Mouse (Mus musculus) MEL (cell line): Measurements from ENCODE around the gene Gm20388.

Experiments used
- CTCF ChIP-seq, 3 experiments: IDR thresholded peaks in 2 of 3; conservative IDR thresholded peaks in 1 of 3; 2 replicates each; pipeline ENCODE4 v1.5.1; 2011 to 2012; ENCODE audit warnings: low read length in 3 of 3, low read depth in 2 of 3, mild to moderate bottlenecking in 2 of 3, improper control_type of control experiment in 1 of 3, inconsistent platforms in 1 of 3, mixed read lengths in 1 of 3, moderate library complexity in 1 of 3; ENCODE audit not compliant: control insufficient read depth in 1 of 3, insufficient read depth in 1 of 3, poor library complexity in 1 of 3, severe bottlenecking in 1 of 3
- SIN3A ChIP-seq: IDR thresholded peaks from 2 replicates; pipeline ENCODE4 v1.6.1; 2012; ENCODE audit warnings: low read length, improper control_type of control experiment, inconsistent platforms
- ZMIZ1 ChIP-seq: IDR thresholded peaks from 2 replicates; pipeline ENCODE4 v1.6.1; 2012; ENCODE audit warnings: low read depth, mild to moderate bottlenecking, inconsistent platforms, low read length, improper control_type of control experiment, moderate library complexity

GRCm38 (mm10) chr8:123628968-123629755 lies 3718.5 kb downstream of the Gm20388 start:
- TF ChIP-seq ZMIZ1 (no peak), SIN3A (peak; percentile 78), CTCF (IDR thresholded peaks at IDR 0.05 in 2 of 3, conservative IDR thresholded peaks at IDR 0.05 in 1 of 3; ENCODE audit: control insufficient read depth in 1 of 3, insufficient read depth in 1 of 3, low read depth in 2 of 3, low read length in 3 of 3, poor library complexity in 1 of 3, severe bottlenecking in 1 of 3) (peak; percentile 46 to 95 (median 88); a peak in 5 of 6 replicates)
